Mouse (Mus musculus): ENCODE measurements at regions not wholly inside any gene's neighbourhood (a gene's known extent, or its start where the extent isn't known, plus 50 kb on each side); places are given as distances from the start of the nearest gene placed in this dataset.
A peak's percentile ranks its signal among the peaks of the same experiment; 100 is the strongest.

GRCm38 (mm10) chr8:8983133-8983661 lies 292.9 kb upstream of the Arglu1 start:
- no peak overlapping the region for H3K4me2 ChIP-seq (ENCODE audit: low read length)
- H3K27ac ChIP-seq (replicated peaks; ENCODE audit: low read depth, low read length): no peak overlapping the region
- no peaks in the 10 kb centered on the region for H3K27me3 ChIP-seq (ENCODE audit: control insufficient read depth, insufficient read depth, low read length)
- peaks cover 13% of the 10 kb centered on the region; the same call in 1 of the 2 replicates for H3K4me1 ChIP-seq (ENCODE audit: control insufficient read depth, insufficient read depth, low read length)
- ATAC-seq (ENCODE audit: low FRiP score, low TSS enrichment) (no peak), DNase-seq (no peak)
- H3K4me3 ChIP-seq (replicated peaks; ENCODE audit: low read depth, low read length): no peak overlapping the region
- 69% methylated on average over 5 of the region's 5 CpGs for WGBS
- H3K9me3 ChIP-seq (ENCODE audit: control insufficient read depth, low read length): no peaks in the 10 kb centered on the region
- no peak overlapping the region for H3K9ac ChIP-seq (replicated peaks; ENCODE audit: low read length)
- no peaks in the 10 kb centered on the region for H3K36me3 ChIP-seq (ENCODE audit: control insufficient read depth, insufficient read depth, low read length)

DNA sequence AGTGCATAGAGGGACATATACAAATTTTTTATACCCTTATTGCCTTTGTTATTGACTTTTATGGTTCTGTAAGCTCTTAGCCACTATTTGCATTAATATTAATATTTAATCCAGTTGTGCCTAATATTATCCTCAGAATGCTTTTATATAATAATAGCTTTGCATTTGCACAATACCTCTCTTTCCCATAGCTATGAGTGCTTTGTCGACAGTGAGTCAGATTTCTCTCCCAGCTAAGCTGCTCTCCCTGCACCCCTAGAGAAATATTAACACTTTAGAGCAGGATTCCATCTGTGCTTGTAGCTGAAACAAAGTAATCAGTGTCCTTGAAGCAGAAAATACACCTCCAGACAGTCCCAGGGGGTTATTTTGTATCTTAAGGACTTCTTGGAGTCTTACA lies 288.6 kb upstream of the Arglu1 start:
- Histone ChIP-seq H3K27ac (replicated peaks; ENCODE audit: low read depth, low read length) (no peak overlapping the region), H3K36me3 (ENCODE audit: control insufficient read depth, insufficient read depth, low read length) (no peaks in the 10 kb centered on the region), H3K4me1 (ENCODE audit: control insufficient read depth, insufficient read depth, low read length) (0 out of 2 replicates have a peak, but pooled peaks cover 3% of the 10 kb centered on the region), H3K27me3 (ENCODE audit: control insufficient read depth, insufficient read depth, low read length) (no peaks in the 10 kb centered on the region), H3K9ac (replicated peaks; ENCODE audit: low read length) (no peak overlapping the region), H3K4me2 (ENCODE audit: low read length) (no peak overlapping the region), H3K4me3 (replicated peaks; ENCODE audit: low read depth, low read length) (no peak overlapping the region), H3K9me3 (ENCODE audit: control insufficient read depth, low read length) (no peaks in the 10 kb centered on the region)
- no peak for ATAC-seq (ENCODE audit: low FRiP score, low TSS enrichment)
- no peak for DNase-seq
- WGBS: 48% methylated on average over 1 of the region's 1 CpGs

- H3K9me3 ChIP-seq (ENCODE audit: control insufficient read depth, low read length): no peaks in the 10 kb centered on the region
- H3K4me3 ChIP-seq (replicated peaks; ENCODE audit: low read depth, low read length): no peak overlapping the region
- H3K27me3 ChIP-seq (ENCODE audit: control insufficient read depth, insufficient read depth, low read length): no peaks in the 10 kb centered on the region
- no peak overlapping the region for H3K9ac ChIP-seq (replicated peaks; ENCODE audit: low read length)
- WGBS: 66% methylated on average over 6 of the region's 6 CpGs
- DNase-seq (no peak), ATAC-seq (ENCODE audit: low FRiP score, low TSS enrichment) (no peak)
- H3K4me2 ChIP-seq (ENCODE audit: low read length): no peak overlapping the region
- no peak overlapping the region for H3K27ac ChIP-seq (replicated peaks; ENCODE audit: low read depth, low read length)
- no peaks in the 10 kb centered on the region for H3K36me3 ChIP-seq (ENCODE audit: control insufficient read depth, insufficient read depth, low read length)
- no peaks in the 10 kb centered on the region for H3K4me1 ChIP-seq (ENCODE audit: control insufficient read depth, insufficient read depth, low read length)
Observed at GRCm38 (mm10) chr8:8973769-8974168, 283.4 kb upstream of the Arglu1 start.

- Histone ChIP-seq H3K9ac (replicated peaks; ENCODE audit: low read length) (no peak overlapping the region), H3K27me3 (ENCODE audit: control insufficient read depth, insufficient read depth, low read length) (no peaks in the 10 kb centered on the region), H3K9me3 (ENCODE audit: control insufficient read depth, low read length) (no peaks in the 10 kb centered on the region), H3K4me1 (ENCODE audit: control insufficient read depth, insufficient read depth, low read length) (no peaks in the 10 kb centered on the region), H3K4me3 (replicated peaks; ENCODE audit: low read depth, low read length) (no peak overlapping the region), H3K4me2 (ENCODE audit: low read length) (no peak overlapping the region), H3K36me3 (ENCODE audit: control insufficient read depth, insufficient read depth, low read length) (no peaks in the 10 kb centered on the region), H3K27ac (replicated peaks; ENCODE audit: low read depth, low read length) (no peak overlapping the region)
- DNase-seq (no peak), ATAC-seq (ENCODE audit: low FRiP score, low TSS enrichment) (no peak)
- 75% methylated on average over 6 of the region's 6 CpGs for WGBS
Observed at GRCm38 (mm10) chr8:8973334-8973733, 283.0 kb upstream of the Arglu1 start.

DNA sequence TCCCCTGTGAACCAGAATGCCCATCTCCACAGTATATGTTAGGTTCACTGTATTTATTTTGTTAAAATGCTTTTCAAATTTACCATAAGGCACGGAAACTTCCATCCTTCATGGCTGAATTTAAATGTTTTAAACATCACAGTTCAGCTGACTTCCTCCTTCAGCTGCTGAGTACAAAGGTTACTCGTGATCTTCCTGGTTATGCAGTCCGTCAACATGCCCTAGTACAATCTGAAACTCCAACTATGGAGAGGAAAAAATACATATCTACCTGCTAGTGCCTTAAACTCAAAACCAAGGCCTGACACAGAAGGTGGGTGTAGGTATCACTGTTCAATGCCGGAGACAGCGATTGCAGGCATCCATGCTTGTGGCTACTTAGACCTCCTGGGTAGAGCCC lies 280.5 kb upstream of the Arglu1 start:
- H3K27me3 ChIP-seq (ENCODE audit: control insufficient read depth, insufficient read depth, low read length): no peaks in the 10 kb centered on the region
- H3K4me1 ChIP-seq (ENCODE audit: control insufficient read depth, insufficient read depth, low read length): no peaks in the 10 kb centered on the region
- no peaks in the 10 kb centered on the region for H3K36me3 ChIP-seq (ENCODE audit: control insufficient read depth, insufficient read depth, low read length)
- no peak overlapping the region for H3K9ac ChIP-seq (replicated peaks; ENCODE audit: low read length)
- H3K27ac ChIP-seq (replicated peaks; ENCODE audit: low read depth, low read length): no peak overlapping the region
- H3K4me2 ChIP-seq (ENCODE audit: low read length): no peak overlapping the region
- DNase-seq: no peak
- 84% methylated on average over 5 of the region's 5 CpGs for WGBS
- ATAC-seq (ENCODE audit: low FRiP score, low TSS enrichment): no peak
- no peaks in the 10 kb centered on the region for H3K9me3 ChIP-seq (ENCODE audit: control insufficient read depth, low read length)
- no peak overlapping the region for H3K4me3 ChIP-seq (replicated peaks; ENCODE audit: low read depth, low read length)

DNA sequence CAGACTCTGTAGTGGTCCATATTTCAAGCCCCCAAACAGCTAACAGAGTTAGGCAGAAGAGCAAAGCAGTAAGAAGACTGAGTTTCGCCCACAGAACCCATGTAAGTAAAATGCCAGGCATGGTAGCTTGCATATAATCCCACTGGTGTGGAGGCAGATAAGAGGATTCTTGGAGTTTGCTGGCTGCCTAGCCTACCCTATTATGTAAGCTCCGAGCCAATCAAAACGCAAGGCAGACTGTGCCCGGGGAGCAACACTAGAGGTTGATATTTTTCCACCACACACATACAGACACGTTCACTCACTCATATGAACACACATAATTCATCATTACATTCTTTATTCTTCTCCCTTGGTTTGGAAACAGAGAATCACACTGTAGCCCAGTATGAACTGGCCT lies 280.0 kb upstream of the Arglu1 start:
- 74% methylated on average over 5 of the region's 5 CpGs for WGBS
- Histone ChIP-seq H3K4me3 (replicated peaks; ENCODE audit: low read depth, low read length) (no peak overlapping the region), H3K4me2 (ENCODE audit: low read length) (no peak overlapping the region), H3K27ac (replicated peaks; ENCODE audit: low read depth, low read length) (no peak overlapping the region), H3K27me3 (ENCODE audit: control insufficient read depth, insufficient read depth, low read length) (no peaks in the 10 kb centered on the region), H3K4me1 (ENCODE audit: control insufficient read depth, insufficient read depth, low read length) (no peaks in the 10 kb centered on the region), H3K9ac (replicated peaks; ENCODE audit: low read length) (no peak overlapping the region), H3K36me3 (ENCODE audit: control insufficient read depth, insufficient read depth, low read length) (no peaks in the 10 kb centered on the region), H3K9me3 (ENCODE audit: control insufficient read depth, low read length) (no peaks in the 10 kb centered on the region)
- ATAC-seq (ENCODE audit: low FRiP score, low TSS enrichment) (no peak), DNase-seq (peak; percentile 26)

DNA sequence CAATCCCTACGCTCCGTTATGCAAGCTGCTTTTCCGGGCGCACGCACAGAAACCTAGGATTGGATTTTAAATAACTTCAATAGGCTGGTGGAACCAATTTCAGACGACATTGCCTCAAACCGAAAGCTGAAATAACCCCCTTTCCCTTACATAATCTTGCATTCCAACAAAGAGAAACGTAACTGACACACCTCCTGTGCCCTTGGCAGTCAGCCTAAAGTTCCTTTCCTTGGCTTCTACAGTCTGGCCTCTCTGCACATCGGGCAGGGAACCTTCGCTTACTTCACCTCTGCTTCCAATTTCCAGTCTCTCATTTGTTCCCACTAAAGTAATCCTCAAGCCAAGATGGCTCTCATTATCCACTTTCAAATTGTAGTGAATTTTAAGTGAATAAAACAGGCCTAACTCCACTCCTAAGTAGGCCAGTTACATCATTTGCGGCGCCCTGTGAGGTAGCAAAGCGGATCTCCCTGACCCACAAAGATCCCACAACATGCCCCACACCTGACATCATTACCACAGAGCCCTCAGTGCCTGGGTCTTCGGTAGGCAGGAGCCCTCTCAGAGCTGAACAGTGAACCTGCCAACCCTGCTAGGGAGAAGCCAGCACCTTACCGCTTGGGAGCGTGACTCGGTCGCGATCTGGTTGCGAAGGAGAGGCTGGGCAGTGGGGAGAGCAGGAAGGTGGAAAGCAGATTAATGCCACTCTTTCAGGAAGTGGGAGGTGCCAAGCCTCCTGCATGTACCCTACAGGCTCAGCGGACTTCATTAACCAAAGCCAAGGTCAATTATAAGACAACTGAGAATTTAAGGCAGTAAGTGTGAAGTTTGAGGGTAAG lies 279.0 kb upstream of the Arglu1 start:
- WGBS: 83% methylated on average over 21 of the region's 21 CpGs
- Histone ChIP-seq H3K36me3 (ENCODE audit: control insufficient read depth, insufficient read depth, low read length) (no peaks in the 10 kb centered on the region), H3K4me2 (ENCODE audit: low read length) (no peak overlapping the region), H3K9me3 (ENCODE audit: control insufficient read depth, low read length) (no peaks in the 10 kb centered on the region), H3K4me1 (ENCODE audit: control insufficient read depth, insufficient read depth, low read length) (no peaks in the 10 kb centered on the region), H3K9ac (replicated peaks; ENCODE audit: low read length) (no peak overlapping the region), H3K27me3 (ENCODE audit: control insufficient read depth, insufficient read depth, low read length) (no peaks in the 10 kb centered on the region), H3K27ac (replicated peaks; ENCODE audit: low read depth, low read length) (no peak overlapping the region), H3K4me3 (replicated peaks; ENCODE audit: low read depth, low read length) (no peak overlapping the region)
- DNase-seq (no peak), ATAC-seq (ENCODE audit: low FRiP score, low TSS enrichment) (no peak)

DNA sequence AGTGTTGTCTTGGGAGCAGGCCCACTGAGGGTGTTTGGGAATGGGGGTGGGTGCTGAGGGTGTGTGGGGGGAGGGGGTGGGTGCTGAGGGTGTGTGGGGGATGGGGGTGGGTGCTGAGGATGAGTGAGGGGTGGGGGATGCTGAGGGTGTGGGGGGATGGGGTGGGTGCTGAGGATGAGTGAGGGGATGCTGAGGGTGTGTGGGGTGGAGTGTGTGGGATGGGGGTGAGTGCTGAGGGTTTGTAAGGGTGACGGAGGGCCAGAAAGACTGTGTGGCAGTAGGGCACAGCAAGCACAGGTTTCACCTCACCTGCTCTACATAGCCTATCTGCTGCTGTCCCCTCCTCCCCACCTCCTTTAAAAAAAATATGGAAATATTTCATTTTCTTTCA lies 276.3 kb upstream of the Arglu1 start:
- H3K27me3 ChIP-seq (ENCODE audit: control insufficient read depth, insufficient read depth, low read length): no peaks in the 10 kb centered on the region
- DNase-seq: no peak
- no peak for ATAC-seq (ENCODE audit: low FRiP score, low TSS enrichment)
- WGBS: 71% methylated on average over 1 of the region's 1 CpGs
- no peak overlapping the region for H3K27ac ChIP-seq (replicated peaks; ENCODE audit: low read depth, low read length)
- no peak overlapping the region for H3K9ac ChIP-seq (replicated peaks; ENCODE audit: low read length)
- H3K9me3 ChIP-seq (ENCODE audit: control insufficient read depth, low read length): no peaks in the 10 kb centered on the region
- no peak overlapping the region for H3K4me2 ChIP-seq (ENCODE audit: low read length)
- no peaks in the 10 kb centered on the region for H3K4me1 ChIP-seq (ENCODE audit: control insufficient read depth, insufficient read depth, low read length)
- no peak overlapping the region for H3K4me3 ChIP-seq (replicated peaks; ENCODE audit: low read depth, low read length)
- no peaks in the 10 kb centered on the region for H3K36me3 ChIP-seq (ENCODE audit: control insufficient read depth, insufficient read depth, low read length)

GRCm38 (mm10) chr8:8965983-8966657 lies 275.8 kb upstream of the Arglu1 start:
- no peak for ATAC-seq (ENCODE audit: low FRiP score, low TSS enrichment)
- no peak overlapping the region for H3K9ac ChIP-seq (replicated peaks; ENCODE audit: low read length)
- WGBS: 14% methylated on average over 10 of the region's 10 CpGs

More at GRCm38 (mm10) chr8:8965983-8966657, 275.8 kb upstream of the Arglu1 start:
- H3K4me2 ChIP-seq (ENCODE audit: low read length): no peak overlapping the region
- no peaks in the 10 kb centered on the region for H3K4me1 ChIP-seq (ENCODE audit: control insufficient read depth, insufficient read depth, low read length)
- H3K36me3 ChIP-seq (ENCODE audit: control insufficient read depth, insufficient read depth, low read length): no peaks in the 10 kb centered on the region
- no peaks in the 10 kb centered on the region for H3K9me3 ChIP-seq (ENCODE audit: control insufficient read depth, low read length)
- H3K27ac ChIP-seq (replicated peaks; ENCODE audit: low read depth, low read length): no peak overlapping the region
- no peak for DNase-seq
- no peaks in the 10 kb centered on the region for H3K27me3 ChIP-seq (ENCODE audit: control insufficient read depth, insufficient read depth, low read length)
- H3K4me3 ChIP-seq (replicated peaks; ENCODE audit: low read depth, low read length): no peak overlapping the region
